Mouse (Mus musculus): ENCODE measurements at regions not wholly inside any gene's neighbourhood (a gene's known extent, or its start where the extent isn't known, plus 50 kb on each side); places are given as distances from the start of the nearest gene placed in this dataset.

GRCm38 (mm10) chr4:83949612-83950011, 424.3 kb downstream of the Ccdc171 start:
- no peak for TF ChIP-seq CTCF (IDR thresholded peaks at IDR 0.05; ENCODE audit: insufficient read depth, low read length)
- no peak for TF ChIP-seq POLR2A (IDR thresholded peaks at IDR 0.05; ENCODE audit: borderline replicate concordance, extremely low read depth, low read depth, low read length)
